Mouse (Mus musculus): ENCODE data around the gene Aspm. TPM values are rescaled to one million over a fixed set of nuclear protein-coding genes. Genes with fewer than 3 reads are reported as not detected.
"Not testable (repeated sequence)": the region's sequence is repeated elsewhere in the genome, so short reads cannot be mapped to it uniquely, and the experiment has no call there.

Aspm gene
- under 1 TPM; 0.12 to 0.72 (median 0.31) TPM for total RNA-seq (2022)

DNA sequence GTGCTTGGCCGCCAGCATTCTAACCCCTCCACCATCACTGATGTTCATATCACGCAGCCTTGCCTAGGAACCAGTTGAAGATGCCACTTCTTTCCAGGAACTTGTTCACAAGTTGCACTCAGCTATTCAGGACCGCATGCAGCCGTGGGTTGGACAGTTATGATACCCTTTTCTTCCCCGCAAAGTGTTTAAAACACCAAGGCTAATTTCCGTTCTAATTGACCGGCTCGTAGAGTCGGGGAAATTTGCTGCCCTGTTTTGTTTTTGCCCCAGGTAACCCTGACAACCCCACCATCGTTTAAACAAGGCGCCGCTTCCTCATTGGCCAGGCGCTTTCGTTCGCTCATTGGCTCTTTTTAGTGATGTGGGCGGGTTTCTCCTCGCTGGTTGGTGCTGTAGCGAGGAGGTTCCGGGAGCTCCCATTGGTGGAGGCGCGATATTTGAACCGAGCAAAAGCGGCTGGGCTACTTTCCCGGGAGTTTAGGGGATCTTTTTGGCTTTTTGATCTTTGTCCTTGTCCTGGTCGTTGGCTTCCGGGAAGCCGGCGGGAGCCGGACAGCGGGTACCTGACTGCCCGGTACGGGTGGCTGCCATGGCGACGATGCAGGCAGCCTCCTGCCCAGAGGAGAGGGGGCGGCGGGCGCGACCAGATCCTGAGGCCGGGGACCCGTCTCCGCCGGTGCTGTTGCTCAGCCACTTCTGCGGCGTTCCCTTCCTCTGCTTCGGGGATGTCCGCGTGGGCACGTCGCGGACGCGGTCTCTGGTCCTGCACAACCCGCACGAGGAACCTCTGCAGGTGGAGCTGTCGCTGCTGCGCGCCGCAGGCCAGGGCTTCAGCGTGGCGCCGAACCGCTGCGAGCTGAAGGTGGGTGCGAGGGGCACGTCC is at the start of gene Aspm:
TSS of gene Aspm (plus strand) at position 433 of the 886 bp plus-strand sequence.
- DNase-seq (ENCODE audit: low spot score), result peak; percentile 91

DNA sequence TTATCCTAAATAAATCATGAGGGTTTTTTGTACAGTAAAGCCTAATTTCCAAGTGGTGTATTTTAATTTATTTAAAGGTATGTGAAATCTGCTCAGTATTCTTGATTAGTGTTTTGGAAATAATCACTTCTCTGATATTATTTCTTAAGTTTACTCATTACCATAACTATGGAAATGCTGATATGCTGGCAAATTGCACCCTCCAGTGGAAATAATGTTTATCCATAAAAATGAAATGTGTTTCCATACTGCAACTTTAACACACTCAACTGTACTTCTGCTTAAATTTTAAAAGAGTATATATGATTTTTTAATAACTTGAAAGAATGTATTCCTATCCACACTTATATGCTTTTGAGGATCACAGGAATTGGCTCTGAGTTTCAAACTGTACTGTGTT is 48.8 kb upstream of the Aspm start:
- DNase-seq (ENCODE audit: low spot score), result no peak

DNA sequence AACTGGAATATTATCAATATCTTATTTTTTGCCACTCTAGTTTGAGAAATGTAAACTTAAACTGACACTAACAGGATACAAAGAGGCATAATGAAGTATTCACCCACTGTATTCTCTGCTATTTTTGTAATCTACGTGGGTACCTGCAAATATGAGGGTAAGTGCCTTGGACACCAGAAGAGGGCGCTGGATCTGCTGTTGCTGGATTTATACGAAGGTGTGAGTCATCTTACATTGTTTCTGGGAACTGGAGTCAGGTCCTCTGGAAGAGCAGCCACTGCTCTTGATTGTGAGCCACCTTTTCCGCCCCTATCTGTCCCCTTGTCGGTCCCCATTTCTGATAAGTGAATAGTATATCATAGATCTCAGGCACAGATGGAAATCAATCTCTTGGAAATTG is 46.9 kb upstream of the Aspm start:
- no peak for DNase-seq (ENCODE audit: low spot score)

DNA sequence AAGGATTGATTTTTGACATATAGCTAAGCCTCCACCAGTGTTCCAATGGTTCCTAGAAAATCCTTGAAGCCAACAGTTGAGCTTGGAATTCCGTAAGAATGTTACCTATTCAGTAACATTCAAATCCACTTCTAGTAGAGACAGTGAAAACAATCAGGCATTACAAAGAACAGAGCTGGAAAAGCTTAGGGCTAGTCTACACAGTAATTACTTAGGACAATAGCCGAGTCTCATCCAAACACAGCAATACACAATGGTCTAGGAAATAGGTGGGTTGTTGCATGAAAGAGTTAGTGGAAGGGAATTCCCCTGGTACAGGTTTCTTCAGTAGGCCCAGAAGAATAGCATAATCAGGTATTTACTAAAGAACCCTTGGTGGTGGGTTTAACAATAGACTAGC is 42.2 kb upstream of the Aspm start:
- not testable (repeated sequence) for DNase-seq (ENCODE audit: low spot score)

DNA sequence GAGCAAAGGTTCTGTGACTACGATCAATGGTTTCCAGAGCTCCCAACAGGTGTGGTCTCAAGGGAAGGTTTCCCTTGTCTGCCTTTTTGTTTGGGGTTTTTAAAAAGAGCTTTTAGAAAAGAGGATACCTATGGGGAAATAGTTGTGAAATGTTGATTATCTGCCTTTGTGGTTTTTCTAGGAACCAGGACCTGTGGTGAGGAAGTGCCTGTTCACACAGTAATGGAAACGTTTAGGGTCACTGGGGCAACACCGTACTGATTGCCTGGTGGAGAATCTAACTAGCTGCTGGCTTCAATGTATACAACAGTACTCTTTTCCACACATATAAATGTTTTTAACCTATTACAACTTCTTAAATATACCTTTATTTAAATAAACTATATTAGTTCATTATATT is 41.1 kb upstream of the Aspm start:
- no peak for DNase-seq (ENCODE audit: low spot score)

DNA sequence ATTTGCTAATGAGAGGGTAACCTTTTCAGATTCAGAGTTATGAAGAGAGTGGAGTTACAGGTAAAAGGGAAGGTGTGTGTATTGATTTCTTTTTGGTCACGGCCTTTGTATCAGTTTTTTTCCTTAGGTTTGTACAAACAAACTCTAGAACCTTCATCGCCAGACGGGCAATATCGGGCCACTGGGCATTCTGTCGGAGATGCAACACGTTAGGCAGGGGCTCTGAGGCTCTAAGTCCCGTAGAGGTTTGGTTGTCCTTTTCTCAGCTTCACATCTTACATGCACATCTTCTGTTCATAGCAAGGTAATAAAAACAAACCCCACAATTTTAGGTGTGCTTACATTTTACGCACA is 33.1 kb upstream of the Aspm start:
- DNase-seq (ENCODE audit: low spot score), result no peak

DNA sequence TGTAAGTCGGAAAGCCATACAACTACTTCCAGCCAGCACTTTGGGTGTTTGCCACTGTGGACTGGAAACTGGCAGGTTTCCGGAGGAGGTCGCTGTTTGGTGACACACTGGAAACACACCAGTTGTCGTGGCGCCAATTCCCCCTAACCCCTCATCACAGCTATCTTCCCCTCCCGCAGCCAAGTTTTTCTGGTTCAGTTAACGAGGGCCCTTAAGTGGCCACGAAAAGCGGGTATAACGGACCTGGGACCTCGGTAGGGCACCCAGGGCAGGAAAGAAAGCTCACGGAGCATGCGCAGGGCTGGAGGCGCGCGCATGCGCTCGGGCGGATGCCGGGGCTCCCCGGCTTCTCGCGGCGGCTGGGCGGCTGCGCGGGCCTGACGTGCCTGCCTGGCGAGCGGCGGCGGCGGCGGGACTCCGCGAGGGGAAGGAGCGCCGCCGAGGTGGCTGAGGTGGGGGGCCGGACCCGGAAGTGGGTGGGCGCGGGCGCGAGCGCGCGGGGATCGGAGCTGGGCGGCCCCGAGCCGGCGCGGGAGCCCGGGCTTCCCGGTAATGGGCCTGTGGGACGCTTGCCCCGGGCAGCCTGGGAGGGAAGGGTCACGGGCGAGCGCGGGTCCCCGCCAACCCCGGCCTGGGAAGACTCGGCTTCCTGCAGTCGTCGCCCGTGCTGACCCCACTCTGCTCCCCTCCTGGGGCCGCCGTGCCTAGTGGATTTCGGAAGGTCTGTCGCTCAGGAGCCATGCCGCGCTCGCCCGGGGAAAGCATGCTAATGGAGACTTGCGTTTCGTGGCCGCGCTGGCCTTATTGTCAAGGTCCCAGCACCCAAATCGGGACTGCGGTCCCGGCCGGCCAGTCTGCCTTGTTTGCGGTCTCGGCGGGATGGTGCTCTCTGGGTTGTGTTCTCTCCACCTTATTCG is 32.4 kb upstream of the Aspm start, which contains the start of gene Zbtb41:
TSS of gene Zbtb41 (plus strand) at position 414 of the 917 bp plus-strand sequence.
- peak; percentile 88 for DNase-seq (ENCODE audit: low spot score)

DNA sequence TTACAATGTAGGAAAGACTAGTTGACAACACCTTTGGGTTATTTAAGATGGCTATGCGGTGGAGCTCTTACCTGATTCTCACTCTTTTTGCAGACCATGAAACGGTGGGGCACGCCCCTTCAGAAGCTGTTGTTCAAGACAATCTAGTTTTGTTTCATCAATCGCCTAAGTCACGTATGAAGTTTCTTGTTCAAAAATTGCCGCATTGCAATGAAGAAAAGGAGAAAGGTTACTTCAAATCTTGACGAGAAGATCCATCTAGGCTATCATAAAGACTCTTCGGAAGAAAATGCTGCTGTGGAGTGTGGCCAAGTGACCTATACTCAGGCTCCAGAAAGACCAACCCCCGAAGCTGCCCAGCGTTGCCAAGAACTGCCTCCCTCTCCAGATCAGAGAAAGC is 31.6 kb upstream of the Aspm start:
- DNase-seq (ENCODE audit: low spot score), result peak; percentile 18

DNA sequence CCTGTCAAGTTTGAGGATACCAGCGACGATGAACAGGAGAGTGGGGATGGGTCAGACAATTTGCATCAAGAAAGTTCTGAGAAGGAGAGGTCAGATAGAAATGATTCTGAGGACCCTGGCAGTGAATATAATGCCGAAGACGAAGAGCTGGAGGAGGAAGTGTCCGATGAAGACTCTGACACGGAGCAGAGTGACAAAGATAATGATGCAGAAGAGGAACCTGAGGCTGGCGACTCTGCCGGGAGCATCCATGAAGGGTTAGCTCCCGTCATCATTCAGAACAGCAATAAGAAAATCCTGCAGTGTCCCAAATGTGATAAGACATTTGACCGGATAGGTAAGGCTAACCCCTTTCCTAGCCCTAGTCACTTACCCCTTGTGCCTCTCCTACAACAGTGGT is 30.6 kb upstream of the Aspm start:
- DNase-seq (ENCODE audit: low spot score), result no peak

DNA sequence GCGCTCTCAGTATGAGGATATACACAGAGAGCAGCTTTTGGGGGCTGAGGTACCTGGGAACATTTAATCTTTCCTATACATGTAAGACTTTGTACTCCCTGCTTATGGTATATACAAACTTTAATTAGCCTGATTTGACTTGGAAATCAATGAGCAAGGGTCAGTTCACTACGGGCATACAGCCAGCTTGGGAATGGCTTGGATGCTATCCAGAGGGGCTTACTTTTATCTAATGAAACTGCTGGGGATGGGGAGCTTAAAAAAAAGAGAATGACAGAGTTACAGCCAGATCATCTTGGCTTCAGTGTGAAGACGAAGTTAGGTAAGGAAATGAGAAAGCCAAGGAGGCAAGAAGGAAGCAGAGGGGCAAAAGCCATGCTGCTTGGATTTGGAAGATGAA is 29.6 kb upstream of the Aspm start:
- no peak for DNase-seq (ENCODE audit: low spot score)

DNA sequence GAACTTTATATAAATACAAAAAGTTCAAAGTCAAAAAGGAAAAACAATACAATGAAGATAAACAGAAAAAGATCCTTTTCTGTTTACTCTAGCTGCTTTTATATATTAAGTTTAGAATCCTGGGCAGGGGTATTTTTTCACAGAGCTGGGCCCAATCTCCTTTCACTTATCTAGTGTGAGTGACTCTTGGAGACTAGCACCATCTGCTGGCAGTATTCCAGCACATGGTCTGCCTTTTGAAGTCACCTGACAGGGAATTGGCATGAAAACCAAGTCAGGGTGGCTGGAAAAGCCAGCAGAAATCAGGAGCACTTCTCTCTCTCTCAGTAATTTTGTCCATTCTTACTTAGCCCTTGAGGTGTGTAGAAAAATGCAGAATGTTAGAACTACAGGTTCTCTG is 16.2 kb upstream of the Aspm start:
- DNase-seq (ENCODE audit: low spot score), result no peak

DNA sequence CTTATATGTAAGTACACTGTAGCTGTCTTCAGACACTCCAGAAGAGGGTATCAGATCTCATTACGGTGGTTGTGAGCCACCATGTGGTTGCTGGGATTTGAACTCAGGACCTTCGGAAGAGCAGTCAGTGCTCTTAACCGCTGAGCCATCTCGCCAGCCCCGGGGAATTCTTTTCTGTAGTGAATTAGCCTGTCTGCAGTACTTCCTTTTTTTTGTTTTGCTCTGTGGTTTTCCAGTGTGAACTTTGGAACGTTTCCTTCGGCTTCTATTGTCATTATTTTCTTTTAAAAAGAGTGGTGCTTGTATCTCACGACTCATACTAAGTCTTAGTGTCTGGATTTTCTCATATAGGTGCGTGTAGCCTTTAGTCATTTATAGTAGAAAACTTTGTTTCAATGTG is 11.5 kb upstream of the Aspm start:
- not testable (repeated sequence) for DNase-seq (ENCODE audit: low spot score)

DNA sequence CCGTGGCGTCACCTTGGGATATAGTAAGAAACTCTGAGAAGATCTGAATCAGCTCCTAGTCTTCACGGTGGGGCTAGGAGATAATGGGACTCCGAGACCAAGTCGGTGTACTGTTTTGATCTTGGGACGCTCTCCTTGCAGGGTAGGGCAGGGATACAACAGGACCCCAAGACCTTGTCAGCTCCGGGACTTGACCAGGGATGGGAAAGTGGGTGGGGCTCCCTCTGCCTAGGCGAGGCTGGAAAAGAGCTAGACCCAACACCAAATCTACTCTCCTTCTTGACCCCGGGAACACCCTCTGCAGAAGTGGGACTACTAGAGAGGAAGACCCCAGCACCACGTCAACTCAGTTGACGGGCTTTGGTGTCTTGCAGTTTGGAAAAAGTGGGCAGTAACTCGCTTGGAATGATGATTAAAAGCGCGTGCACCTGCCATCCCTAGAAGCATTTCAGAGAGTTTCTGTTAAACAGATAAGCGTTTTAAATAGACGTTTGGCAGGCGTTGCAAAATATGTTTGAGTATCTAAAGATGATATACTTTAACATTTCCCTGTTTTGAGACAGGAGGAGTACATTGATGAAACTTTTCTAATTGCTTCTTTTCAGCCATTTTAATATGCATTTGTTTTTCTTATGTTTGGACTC is 776 bp downstream of the Aspm start:
- DNase-seq (ENCODE audit: low spot score), result no peak

DNA sequence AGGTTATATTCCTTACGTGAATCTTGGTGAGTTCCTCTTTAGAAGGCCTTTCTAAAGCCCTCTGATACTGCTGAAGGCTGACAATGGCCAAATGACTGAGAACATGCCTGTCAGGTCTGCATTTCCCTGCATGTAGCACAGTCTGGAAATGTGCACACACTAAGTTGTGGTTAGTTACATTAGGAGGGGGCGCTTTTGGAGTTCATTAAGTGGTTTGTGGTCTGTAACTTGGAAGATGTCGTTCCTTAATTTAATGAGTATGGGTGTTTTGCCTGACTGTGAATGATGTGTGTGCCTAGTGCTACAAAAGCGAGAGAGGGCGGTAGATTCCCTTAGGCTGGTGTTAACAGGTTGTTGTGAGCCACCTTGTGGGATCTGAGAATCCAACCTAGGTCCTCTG is 6.2 kb downstream of the Aspm start:
- DNase-seq (ENCODE audit: low spot score), result no peak

DNA sequence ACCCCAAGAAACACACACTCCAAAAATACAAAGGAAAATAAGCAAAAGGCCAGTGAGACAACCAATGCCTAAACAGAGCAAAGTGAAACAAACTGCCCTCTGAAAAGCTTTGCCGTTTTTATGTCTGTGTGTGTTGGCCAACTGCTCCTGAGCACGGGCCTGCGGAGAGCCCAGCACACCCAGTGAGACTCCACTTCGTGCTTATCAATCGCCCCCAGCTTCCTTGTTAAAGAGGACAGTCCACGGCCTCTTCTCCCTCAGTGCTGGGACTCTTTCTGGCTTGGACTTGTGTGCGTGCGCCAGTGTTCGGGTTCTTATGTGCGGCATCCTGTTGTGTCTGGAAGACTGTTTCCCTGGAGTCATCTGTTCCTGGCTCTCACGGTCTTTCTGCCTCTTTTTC is 11.4 kb downstream of the Aspm start:
- DNase-seq (ENCODE audit: low spot score), result no peak

DNA sequence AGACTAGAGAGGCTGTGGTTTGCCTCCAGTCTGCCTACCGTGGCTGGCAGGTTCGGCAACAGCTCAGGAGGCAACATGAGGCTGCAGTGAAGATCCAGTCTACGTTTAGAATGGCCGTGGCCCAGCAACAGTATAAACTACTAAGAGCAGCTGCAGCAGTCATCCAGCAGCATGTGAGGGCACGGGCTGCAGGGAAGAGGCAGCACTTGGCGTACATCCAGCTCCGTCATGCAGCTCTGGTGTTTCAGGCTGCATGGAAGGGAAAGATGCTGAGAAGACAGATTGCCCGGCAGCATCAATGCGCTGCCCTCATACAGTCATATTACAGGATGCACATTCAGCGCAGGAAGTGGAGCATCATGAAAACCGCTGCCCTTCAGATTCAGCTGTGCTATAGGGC is 24.3 kb downstream of the Aspm start:
- no peak for DNase-seq (ENCODE audit: low spot score)

DNA sequence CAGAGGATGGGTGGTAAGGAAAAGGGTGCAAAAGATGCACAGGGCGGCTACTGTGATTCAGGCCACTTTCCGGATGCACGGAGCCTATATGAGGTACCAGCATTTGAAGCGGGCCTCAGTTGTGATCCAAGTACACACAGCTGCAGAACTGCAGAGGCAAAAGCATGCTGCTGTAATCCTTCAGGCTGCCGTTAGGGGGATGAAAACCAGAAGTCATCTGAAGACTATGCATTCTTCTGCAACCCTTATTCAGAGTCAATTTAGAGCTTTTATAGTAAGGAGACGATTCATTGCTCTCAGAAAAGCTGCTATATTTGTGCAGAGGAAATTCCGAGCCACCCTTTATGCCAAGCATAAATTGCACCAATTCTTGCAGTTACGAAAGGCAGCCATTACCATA is 25.7 kb downstream of the Aspm start:
- no peak for DNase-seq (ENCODE audit: low spot score)

DNA sequence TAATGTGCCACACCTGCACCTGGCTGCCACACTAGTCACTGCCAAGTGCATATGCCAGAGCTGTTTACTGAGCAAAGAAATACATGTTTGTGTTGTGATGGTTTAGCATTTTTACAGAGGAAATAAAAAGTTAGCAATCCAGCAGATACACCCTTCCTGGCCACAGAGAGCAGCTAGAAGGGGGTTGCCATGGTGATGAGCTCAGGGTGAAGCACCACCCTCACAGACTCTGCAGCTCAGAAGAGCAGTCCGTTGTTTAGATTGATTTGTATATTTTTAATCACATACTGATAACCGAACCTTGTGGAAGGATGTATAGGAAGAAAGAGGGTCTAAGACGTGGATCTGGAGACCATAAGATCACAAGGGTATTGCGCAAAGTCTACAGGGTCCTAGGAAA is 26.6 kb downstream of the Aspm start:
- DNase-seq (ENCODE audit: low spot score), result no peak

DNA sequence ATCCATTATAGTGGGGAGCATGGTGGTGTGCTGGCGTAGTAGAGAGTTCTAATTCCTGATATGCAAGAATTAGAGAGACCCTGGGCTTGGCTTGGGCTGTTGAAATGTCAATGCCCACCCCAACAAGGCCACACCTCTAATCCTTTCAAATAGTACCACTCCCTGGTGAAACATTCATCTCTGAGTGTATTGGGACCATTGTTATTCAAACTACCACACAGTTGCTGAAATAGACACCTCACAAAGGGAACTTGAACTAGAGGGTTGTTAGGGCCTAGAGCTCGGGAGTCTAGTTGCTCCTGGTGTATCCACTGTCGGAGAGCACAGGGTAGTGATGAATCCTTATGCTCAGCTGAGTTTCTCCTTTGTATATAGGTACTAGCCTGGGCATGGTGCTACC is 40.1 kb downstream of the Aspm start:
- no peak for DNase-seq (ENCODE audit: low spot score)

DNA sequence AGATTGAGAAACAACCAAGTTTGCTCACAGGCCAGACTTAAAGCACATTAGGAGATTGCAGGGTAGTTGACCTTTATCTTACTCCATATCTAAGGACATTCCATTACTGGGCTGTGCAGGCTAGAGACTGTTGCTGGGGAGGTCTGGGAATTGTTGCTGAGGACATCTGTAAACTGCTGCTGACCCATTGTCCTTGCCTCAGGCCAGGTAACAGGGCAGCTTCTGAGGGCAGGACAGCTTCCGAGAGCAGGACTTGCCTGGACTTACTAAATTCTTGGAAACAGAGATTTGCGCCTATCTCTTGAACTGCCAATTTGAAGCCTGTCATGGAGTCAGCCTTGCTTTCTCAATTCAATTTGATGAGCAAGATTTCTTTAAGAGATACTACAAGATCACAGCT is 40.8 kb downstream of the Aspm start:
- DNase-seq (ENCODE audit: low spot score), result no peak

DNA sequence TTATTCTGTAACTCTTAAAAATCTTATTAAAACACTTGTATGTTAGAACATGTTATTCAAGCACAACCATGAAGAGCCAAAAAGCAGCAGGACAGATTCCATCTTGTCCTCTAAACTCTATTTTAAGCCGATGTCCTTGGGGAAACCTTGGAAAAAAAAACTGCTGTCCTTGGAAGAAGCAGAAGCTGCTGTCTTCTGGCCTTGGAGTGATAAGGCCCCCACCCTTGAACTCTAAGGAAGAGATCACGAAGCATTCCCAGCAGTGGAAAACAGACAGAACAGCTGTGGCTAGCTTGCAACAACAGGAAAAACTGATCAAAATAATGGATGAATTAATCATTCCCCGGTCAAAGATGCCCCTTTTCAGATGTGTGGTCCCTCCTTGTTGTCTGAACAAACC is 41.6 kb downstream of the Aspm start:
- DNase-seq (ENCODE audit: low spot score), result no peak

DNA sequence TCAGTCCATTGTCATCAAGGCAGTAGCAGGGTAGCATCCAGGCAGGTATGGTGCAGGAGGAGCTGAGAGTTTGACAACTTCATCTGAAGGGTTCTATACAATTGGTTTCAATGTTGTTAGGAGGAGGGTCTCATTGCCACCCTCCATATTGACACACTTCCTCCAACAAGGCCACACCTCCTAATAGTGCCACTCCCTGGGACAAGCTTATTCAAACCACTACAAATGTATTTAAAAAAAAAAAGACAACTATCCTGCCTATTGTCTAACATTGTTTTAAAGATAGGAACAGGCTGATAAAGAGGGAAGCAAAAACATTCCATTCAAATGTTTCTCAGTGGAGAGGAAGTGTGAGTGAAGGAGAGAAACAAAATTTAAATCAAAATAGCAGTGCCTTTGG is 45.2 kb downstream of the Aspm start:
- DNase-seq (ENCODE audit: low spot score), result no peak
